Comparison of ENCODE assay signal across 11 mouse cellular contexts in the genomic region with DNA sequence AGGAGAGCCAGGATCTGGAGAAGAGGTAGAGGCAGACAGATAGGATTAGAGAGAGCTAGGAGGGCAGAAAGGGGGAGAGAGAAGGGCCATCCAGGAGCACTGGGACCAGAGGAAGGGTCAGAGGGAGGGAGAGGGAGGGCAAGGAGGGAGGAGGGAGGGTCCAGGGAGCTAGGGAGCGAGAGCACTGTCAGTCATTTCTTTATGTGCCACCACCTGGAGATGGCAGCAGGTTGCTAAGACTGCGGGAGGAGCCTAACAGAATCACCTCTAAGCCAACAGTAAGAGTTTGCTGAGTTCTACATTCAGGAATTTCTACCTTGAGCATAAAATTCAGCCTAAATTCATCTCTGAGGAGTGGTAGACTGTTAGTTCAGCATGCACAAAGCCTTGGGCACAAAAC. TPM values are rescaled to one million over a fixed set of nuclear protein-coding genes. Genes with fewer than 3 reads are reported as not detected.
"Had no signal": no experiment of that assay in that cellular context is flagged by ENCODE, and none has a peak within 500 bp of the region (broad histone marks: within the 10 kb centered on the region; RNA-seq: fewer than 3 reads in every experiment).

No protein-coding gene starts in this region.

- DNase-seq: kidney, postnatal 14 days; kidney, postnatal 4 days; liver; lung, adult 18-20 months; lung, postnatal 10 days; lung, postnatal 4 days; retina, postnatal 1 day; right cerebral cortex, postnatal 25 days; spleen, adult 18-20 months; thymus, postnatal 25 days had no signal

RNA-seq across cellular contexts. Expression of a gene that starts 40.9 kb away (rescaled TPM):
- total RNA-seq: megakaryocyte-erythroid progenitor cell, adult 5-6 weeks had no signal
